Mouse (Mus musculus): ENCODE measurements around the gene Gtf2f2. TPM values are rescaled to one million over a fixed set of nuclear protein-coding genes. Genes with fewer than 3 reads are reported as not detected.

Gtf2f2 gene
- total RNA-seq (2021), result 10 to 100 TPM; 26.7 to 27.0 TPM
- long read RNA-seq, transcript Gtf2f2-201 (8 exons, 1,467 nt), result major isoform, 42 of 62 reads
- long read RNA-seq, partial matches to known transcripts, result 9 of 62 reads
- long read RNA-seq, other reads (novel, unspliced or antisense), result 11 of 62 reads

DNA sequence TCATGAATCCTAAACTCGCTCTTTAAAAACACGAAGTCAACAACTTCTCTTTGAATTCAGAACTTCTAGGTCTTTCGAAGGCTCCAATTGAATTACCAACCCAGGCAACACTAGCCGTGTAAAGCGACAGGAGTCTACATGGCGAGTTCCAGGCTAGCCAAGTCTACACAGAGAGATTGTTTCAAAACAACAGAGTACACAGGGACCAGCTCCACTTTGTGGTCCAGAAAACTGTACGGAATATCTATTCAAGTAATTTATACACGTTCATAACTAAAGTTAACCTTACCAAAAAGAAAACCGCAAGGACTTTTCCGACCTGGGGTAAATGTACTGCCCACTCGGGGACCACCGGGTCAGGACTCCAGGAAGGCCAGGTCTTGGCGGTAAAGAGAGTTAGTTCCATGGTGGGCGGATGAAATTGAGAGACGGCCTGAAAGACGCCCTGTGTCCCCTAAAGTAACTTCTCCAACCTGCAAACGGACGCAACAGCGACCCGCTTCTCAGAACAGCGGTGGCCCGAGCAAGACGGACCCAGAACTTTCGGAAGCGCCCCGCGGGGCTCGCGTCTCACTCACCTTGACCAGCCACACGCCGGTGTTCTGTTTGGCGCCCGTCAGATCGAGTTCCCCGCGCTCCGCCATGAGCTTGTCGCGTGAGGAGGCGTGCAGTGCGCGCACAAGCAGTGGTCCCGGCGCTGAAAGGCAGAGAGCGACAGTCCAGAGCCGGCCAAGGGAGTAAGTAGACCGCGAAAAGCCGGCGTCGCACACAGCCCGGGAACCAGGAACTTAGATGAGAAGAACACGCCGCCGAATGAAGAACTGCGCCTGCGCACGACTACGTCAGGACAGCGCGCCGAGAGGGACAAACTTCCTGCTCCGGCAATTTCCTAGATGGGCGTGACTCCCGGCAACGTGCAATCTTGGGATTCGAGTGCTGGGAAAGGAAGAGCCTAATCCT lies at the start of gene Gtf2f2:
Gene Gtf2f2 (minus strand): TSS at position 764 of the 960 bp plus-strand sequence.
- peak; percentile 98 to 99 for DNase-seq (ENCODE audit: low spot score in 2 of 2)

DNA sequence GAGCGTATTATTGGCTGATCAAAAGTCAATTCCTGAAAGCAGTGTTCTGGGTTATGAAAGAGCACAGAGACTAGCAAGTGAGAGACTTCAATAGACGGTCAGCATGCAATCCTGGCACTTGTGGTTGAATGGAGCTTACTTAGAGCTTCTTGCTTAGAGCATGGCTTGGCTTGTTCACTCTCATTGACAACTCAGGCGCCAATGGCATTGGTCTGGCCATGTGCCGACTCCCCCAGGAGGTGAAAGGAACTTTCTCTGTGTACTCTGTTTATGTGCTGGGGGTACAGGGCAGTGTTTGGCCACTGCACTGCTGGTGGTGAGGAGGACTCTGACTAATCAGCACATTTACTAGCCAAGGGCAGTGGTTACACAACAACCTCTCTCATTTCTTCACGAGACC lies 48.8 kb upstream of the Gtf2f2 start:
- DNase-seq (ENCODE audit: low spot score in 2 of 2), result no peak

DNA sequence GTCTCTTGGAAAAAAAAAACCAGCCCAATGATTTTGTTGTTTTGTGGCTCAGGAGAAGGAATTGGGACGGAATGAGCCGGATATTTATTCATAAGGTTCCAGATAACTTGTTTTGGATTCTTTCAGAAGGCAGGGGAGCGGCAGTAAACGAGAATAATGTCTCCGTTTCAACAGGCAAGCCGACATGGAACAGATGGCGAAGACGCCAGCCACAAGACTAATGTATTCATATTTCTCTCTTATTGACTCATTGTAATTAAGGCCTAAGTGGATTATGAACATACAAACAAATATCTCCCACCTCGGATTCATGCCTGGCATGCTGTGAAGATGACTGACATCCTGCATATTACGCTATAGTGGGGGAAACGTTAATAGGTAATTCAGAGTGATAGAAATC lies 43.1 kb upstream of the Gtf2f2 start:
- no peak for DNase-seq (ENCODE audit: low spot score in 2 of 2)

DNA sequence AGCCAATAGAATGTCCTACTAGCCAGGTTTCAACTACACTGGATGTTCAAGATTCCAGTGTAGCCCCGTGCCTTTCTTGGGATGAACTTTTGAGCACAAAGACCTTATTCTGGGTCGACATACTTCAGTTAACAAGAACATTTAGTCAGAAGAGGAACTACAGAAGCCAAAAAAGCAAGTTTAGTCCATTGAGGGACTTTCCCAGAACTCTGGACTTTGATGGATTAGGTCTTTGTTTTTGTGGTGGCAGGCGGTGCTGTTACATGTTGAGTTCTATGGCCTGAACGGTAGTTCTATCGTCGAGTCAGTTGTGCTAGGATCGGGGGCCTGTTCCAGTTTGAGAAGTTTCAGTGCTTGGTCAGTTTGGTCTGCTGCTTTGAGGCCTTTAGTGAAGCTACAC lies 41.3 kb upstream of the Gtf2f2 start:
- DNase-seq (ENCODE audit: low spot score in 2 of 2), result no peak

DNA sequence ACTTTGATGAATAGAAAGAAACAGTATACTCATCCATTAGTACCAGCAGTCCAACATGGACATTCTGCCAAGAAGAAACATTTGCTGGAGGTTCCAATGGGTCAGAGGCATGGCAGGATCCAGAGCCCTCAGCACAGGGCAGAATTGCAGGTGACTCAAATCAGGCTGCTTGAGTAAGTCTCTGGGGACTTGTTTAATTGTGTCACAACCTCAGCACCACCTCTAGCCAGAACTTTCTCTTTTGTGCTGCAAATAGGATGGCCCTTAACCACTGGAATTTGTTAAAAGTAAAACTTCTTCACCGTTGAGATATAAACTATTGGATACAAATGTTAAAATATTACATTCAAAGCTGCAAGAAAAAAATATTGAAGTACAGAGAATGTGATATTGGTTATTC lies 35.1 kb upstream of the Gtf2f2 start:
- DNase-seq (ENCODE audit: low spot score in 2 of 2), result no peak

DNA sequence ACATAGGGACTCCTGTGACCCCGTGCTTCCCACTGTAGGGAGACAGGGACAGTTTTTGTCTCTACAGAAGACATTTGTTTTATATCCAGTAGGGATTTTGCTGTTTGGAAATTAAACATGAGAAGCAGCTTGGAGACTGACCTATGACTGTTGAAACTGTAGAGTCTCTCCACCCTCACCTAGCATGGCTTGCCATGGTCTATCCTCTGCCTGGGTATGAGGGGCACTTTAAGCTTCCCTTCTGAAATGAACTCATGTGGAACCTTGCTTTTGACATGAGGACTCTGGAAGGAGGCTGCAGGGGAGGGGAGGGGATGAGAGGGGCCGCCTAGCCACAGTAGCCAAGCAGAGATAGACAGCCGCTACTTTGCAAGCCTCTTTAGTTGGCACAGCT lies 33.5 kb upstream of the Gtf2f2 start:
- DNase-seq (ENCODE audit: low spot score in 2 of 2), result no peak

DNA sequence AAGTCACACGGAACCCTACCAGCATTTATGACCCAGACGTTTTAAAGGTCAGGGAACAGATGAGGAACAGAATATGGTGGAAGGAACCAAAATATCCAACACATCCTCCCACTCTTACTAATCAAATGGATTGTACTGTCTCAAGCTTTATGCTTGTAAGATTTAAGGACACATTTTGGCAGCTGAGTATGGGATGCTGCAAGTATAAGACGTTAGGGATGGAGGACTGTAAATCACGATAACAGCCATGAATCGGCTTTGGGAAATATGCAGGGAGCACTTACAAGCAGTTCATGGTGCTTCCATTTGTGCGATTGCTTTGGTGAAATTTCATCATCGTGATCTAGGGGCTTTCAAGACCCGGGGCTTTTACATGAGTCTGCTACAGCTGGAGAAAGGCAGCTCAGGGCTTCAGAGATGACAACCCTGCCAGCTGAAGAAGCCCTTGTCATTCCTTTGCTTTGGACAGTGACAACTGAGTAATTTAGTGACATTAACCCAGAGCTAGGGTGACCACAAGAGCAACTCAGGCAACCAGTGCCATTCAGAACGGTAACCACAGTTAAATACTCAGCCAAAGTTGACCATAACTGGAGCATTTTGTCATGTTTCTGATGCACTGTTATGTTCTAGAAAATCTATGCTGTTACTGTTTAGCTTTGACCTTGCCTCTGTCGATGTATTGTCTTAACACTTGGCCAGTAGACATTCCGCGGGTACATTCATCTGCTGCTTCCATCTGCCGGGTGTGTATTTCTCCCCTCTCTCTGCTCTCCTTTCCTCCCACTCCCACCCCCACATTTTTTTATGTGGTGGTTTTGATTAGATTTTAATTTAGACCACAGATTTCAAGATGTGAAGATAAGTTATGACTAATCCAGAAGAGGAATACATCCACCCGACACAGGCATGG lies 32.8 kb upstream of the Gtf2f2 start:
- no peak for DNase-seq (ENCODE audit: low spot score in 2 of 2)

DNA sequence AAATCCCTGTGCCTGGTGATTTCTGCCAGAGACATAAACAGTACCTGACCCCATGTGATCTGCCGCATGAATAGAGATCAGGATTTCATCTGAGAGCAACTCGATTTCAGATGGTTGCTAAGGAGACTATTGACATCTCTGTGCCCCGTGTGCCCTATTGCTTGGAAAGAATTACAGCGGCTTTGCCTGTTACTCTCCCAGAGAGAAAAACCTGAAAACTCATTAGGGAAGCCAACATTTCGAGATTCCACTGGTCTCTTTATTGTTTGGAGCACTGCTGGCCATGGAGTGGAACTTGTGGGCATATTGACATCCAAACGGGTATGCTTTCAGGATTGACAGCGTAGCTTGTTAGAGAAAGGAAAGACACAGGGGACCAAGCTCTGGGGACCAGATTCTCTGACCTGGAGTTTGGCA lies 22.6 kb upstream of the Gtf2f2 start:
- no peak for DNase-seq (ENCODE audit: low spot score in 2 of 2)

DNA sequence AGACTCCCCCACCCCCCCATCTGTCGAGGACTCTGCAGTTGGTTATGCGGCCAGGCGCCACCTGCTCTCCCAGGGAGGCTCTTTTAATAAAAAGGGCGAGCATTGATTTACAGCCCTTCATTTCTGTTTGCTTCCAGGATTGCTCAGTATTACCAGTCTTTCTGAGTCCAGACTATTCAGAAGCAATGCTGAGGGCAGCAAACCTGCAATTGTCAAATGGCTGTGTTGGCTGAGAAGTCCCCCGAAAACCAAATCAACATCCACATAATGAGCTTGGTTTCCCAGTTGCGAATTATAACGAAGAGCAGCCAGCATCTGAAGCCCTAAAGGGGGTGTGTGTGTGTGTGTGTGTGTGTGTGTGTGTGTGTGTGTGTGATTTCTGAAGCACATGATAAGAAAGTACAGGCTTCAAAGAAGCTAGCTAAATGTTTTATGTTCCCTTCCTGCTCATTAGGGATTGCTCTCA lies 22.0 kb upstream of the Gtf2f2 start:
- no peak for DNase-seq (ENCODE audit: low spot score in 2 of 2)

DNA sequence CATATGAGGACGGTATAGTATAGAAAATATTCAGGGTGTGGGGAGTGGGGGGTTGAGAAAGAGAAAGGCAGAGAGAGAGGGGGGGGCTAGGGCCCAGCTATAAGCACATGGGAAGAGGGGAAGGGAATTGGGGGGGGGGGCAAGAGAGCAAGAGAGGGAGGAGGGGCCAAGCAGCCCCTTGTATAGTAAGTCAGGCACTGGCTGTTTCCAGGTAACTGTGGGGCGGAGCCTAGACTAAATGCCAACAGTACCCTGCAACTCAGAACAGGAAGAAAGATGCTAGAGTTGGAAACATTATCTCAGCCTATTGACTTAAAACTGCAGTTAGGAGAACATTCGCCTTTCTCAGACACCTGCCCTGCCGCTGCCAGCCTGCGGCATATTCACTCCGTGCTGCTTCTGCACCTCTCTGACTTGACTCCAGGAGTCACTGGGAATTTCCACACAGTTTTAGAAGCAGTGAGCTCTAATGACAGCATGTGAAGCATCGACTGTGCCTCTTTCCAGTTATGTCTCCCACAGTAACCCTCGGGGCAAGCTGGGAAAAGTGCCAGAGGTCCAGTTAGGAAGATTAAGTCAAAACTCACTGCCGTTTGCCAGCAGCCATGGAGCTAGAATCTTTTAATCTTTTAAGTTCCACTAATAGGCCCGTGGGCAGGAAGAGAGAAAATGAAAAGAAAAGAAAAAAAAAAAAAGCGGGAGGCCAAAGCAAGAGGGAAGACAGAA lies 20.6 kb upstream of the Gtf2f2 start:
- no peak for DNase-seq (ENCODE audit: low spot score in 2 of 2)

DNA sequence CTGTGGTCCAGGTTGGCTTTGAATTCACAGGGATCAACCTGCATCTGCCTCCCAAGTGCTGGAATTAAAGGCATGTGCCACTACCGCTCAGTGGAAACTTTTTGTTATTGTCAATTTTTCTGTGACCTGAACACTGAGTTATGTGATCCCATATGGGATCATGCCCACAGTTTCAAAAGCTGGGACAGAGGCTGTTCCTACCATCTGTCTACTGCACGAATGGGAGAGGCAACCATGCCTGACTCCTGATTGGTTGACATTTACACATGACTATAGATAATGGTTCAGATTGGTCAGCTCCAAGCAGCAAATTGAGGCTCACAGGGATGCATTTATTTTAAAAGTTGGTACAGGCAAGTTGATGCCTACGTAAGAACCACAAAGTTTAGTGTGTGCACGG lies 14.0 kb upstream of the Gtf2f2 start:
- no peak for DNase-seq (ENCODE audit: low spot score in 2 of 2)

DNA sequence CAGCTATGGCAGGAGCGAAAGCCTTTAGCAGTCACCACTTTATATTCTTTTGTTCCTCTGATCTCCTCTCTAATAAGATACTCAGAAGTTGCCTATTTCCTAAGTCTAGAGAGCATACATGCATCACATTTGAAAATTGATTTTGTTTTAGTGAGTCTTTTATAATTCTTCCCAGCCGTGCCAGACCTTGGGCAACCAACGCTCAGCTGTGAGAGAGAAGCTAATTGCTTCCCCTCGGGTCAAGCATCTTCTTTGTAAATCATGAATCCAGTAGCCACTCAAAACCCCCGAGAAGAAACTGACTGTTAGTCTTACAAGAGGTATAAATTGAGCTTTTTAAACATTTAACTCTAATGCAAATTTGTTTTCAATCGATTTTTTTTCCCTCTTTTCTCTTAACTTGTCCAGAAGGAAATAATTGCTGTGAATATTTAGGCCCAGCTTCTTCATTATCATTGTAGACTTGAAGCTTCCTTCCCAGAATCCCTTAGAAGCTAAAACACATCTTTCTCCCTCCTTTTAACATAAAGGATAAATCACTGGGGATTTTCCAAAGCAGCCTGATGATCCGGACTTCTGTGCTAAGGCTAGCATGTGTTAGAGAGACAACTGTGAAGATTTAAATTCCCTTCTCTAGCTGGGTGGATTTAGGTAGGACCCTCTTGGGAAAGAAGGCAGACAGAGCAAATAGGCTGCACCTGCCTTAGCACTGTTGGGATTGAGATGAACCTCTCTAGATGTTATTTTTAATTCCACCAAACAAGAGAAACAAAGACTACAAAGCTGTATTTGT lies 10.5 kb upstream of the Gtf2f2 start:
- DNase-seq (ENCODE audit: low spot score in 2 of 2), result no peak

DNA sequence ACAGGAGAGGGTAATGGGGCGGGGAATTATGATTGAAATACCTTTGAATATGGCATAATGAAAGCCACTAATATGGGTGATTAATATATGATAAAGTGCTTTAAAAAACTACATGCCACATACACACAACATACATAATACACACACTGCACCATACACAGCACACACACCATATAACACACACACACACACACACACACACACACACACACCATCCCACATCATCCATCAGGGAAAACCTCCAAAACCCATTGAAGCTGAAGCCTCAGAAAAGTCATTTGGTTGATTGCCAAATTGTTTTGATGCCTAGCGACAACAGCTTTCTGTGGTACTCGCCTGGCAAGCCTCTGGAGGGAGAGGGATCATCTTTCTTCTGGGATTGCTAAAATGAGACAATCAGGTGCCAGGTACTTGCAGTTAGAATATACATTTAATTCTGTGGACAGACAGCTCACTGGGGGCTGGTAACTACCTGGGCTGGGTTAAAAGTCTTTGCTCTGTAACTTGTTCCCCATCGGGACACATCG lies 9.7 kb upstream of the Gtf2f2 start:
- no peak for DNase-seq (ENCODE audit: low spot score in 2 of 2)

DNA sequence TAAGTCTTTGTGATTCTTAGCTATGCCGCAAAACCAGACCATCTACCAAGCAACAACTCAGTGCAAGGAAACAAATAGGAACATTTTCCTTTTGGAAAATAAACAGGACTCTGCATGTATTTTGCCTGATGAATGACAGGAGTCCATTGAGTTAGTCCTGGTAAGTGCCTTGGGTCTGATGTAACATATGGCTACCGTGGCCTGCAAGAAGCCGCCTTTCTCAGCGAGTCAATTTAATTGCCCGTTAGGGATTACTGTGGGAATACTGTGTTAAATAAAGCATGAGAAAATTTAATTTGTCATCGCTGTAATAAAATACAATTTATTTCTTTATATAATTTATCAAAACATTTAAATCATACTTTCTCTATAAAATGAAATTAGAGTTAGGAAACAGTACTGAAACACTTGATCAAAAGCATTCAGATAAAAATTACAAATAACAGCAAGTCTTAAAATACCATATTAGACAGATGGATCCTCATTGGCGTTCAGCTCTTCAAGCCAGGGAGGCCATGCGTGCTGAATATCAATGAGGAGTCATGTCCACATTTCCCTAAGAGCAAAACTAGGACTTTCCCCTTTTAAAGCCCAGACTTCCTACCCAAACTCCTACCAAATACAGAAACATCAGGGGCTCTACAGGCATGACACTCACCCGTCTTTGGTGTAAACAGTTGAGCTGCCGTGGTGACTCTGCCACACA lies 7.3 kb upstream of the Gtf2f2 start:
- DNase-seq (ENCODE audit: low spot score in 2 of 2), result no peak

DNA sequence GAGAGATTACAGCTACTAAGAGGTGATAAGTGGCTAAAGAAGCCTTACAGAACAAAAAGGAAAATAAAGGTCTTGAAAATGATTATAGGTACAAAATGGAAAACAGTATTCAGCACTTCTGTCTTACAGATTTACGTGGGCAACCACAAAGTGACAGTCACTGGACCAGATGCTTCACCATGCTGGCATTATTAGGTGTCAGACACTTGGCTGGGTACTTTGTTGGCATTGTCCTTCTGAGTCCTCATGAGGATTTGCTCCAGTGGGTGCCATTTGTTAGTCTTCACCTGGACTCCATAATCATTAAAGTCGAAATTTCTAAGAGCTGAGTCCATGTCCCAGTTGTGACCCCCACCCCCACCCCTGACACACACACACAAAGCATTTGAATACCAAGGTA lies 3.7 kb upstream of the Gtf2f2 start:
- no peak for DNase-seq (ENCODE audit: low spot score in 2 of 2)

DNA sequence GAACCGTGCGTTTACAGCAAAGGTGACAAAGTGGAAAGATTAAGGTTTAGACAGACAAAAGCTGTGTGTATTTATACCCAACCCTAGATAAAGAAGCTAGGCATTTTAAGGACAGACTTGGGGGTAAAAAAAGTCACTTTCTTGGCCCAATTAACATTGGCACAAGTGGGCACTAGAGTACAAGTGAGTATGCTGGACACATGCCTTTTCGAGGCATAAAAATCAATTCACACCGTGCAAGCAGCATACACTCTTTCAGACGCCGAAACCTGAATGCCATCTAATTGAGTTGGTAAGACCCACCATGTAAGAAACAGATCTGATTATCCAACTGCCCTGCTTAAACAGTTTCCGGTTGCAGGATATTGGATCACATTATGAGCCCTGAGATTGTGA lies 395 bp upstream of the Gtf2f2 start:
- DNase-seq (ENCODE audit: low spot score in 2 of 2), result no peak

DNA sequence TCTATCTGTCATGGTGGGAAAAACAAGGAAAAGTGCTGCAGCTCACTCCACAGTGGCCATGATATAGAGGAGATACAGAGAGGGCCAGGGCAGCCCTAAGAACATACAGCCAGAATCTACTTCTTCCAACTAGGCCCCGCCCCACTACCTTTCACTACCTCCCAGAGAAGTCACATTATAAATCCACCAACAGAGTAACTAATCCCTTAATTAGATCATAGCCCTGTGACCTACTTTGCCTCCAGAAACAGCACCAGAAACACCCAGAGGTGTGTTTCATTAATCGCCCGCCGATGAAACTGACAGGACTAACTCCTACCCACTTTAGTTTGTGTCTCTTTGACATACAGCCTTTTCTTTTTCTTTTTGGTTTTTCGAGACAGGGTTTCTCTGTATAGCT lies 1.5 kb downstream of the Gtf2f2 start:
- DNase-seq (ENCODE audit: low spot score in 2 of 2), result no peak

DNA sequence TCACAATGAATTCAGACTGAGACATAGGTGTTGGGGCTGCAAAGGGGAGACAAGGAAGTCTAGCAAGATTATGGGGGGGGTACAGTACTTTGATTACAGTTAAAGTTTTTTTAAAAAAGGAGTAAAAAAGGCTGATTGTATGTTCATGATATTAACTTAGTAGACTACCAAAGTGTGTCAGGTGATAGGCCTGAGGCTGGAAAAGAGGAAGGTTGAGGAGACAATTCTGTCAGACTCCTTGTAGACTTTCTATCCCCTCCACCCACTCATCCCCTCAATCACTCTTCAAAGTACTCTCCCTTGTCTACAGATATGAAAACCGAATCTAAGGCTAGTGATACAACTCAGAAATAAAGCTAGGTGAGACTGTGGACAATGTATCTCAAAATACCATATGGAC lies 2.5 kb downstream of the Gtf2f2 start:
- DNase-seq (ENCODE audit: low spot score in 2 of 2), result no peak

DNA sequence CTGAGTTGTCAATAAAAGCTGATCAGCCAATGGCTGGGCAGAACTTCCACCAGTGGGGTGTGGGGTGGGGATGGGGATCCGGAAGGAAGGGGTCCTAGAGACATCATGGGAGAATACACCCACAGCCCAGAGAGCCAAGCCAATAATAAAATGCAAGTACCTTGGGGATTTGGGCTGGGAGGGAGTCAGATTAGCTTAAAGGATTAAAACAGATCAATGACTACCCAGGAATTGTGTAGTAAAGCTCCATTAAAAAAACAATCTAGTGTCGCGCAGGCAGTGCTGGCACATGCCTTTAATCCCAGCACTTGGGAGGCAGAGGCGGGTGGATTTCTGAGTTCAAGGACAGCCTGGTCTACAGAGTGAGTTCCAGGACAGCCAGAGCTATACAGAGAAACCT lies 5.7 kb downstream of the Gtf2f2 start:
- no peak for DNase-seq (ENCODE audit: low spot score in 2 of 2)
